Mouse (Mus musculus): ENCODE results near the gene Btg2. TPM values are rescaled to one million over a fixed set of nuclear protein-coding genes. Genes with fewer than 3 reads are reported as not detected.

The Btg2 gene
- polyA plus RNA-seq, 1 experiment from 2014 or later = 21.2 TPM

- 0 out of 2 replicates have a peak overlapping the region, but pooled peaks have one; percentile 40 for H3K9ac ChIP-seq
- H3K27ac ChIP-seq = no peak overlapping the region
- peaks cover 21% of the 10 kb centered on the region for H3K4me1 ChIP-seq
- H3K4me3 ChIP-seq = no peak overlapping the region
- H3K36me3 ChIP-seq = no peaks in the 10 kb centered on the region
- H3K27me3 ChIP-seq = no peaks in the 10 kb centered on the region
- no peak overlapping the region for H3K4me2 ChIP-seq
- no peak for ATAC-seq (ENCODE audit: insufficient number of reproducible peaks, insufficient read depth, low FRiP score, low TSS enrichment, low read depth)
- WGBS = 30% methylated on average over 3 of the region's 3 CpGs
- H3K9me3 ChIP-seq = no peaks in the 10 kb centered on the region
These were observed 7.1 kb upstream of the Btg2 start for GRCm38 (mm10) chr1:134086017-134086416.

GRCm38 (mm10) chr1:134084128-134084527 lies 5.2 kb upstream of the Btg2 start:
- Histone ChIP-seq H3K36me3 (no peaks in the 10 kb centered on the region), H3K9me3 (no peaks in the 10 kb centered on the region), H3K27ac (no peak overlapping the region), H3K4me2 (no peak overlapping the region), H3K9ac (no peak overlapping the region), H3K27me3 (no peaks in the 10 kb centered on the region), H3K4me1 (peaks cover 32% of the 10 kb centered on the region), H3K4me3 (no peak overlapping the region)
- ATAC-seq (ENCODE audit: insufficient number of reproducible peaks, insufficient read depth, low FRiP score, low TSS enrichment, low read depth) = no peak
- 80% methylated on average over 3 of the region's 3 CpGs for WGBS

DNA sequence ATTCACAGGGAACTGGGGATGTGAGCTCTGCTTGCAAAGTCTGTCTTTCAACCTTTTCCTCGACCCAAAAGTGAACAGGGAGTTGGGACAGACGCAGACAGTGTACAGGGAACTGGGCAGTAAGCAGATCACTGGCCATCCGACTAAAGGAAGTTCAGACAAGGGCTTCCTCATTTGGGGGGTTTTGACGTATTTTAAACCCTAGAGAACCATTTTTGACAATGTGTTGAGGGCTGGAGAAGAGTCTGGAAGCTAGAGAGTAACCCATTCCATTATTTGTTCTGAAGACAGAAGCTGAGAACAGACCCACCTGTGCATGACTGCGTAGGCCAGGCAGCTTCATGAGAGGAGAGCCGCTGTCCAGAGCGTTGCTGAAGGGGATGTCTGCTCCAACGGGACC lies 4.8 kb upstream of the Btg2 start:
- Histone ChIP-seq H3K9ac (no peak overlapping the region), H3K9me3 (no peaks in the 10 kb centered on the region), H3K4me3 (no peak overlapping the region), H3K27me3 (no peaks in the 10 kb centered on the region), H3K36me3 (no peaks in the 10 kb centered on the region), H3K4me1 (peaks cover 32% of the 10 kb centered on the region), H3K27ac (no peak overlapping the region), H3K4me2 (no peak overlapping the region)
- ATAC-seq (ENCODE audit: insufficient number of reproducible peaks, insufficient read depth, low FRiP score, low TSS enrichment, low read depth) = no peak
- 82% methylated on average over 8 of the region's 8 CpGs for WGBS

GRCm38 (mm10) chr1:134082987-134083516 lies 4.1 kb upstream of the Btg2 start:
- Histone ChIP-seq H3K36me3 (no peaks in the 10 kb centered on the region), H3K9me3 (no peaks in the 10 kb centered on the region), H3K27ac (no peak overlapping the region), H3K27me3 (no peaks in the 10 kb centered on the region), H3K9ac (peak overlapping the region; percentile 17; the same call in 1 of the 2 replicates), H3K4me1 (peaks cover 36% of the 10 kb centered on the region), H3K4me3 (no peak overlapping the region), H3K4me2 (no peak overlapping the region)
- ATAC-seq (ENCODE audit: insufficient number of reproducible peaks, insufficient read depth, low FRiP score, low TSS enrichment, low read depth) = no peak
- 55% methylated on average over 11 of the region's 11 CpGs for WGBS

GRCm38 (mm10) chr1:134080881-134081450 lies 2.0 kb upstream of the Btg2 start:
- Histone ChIP-seq H3K4me2 (no peak overlapping the region), H3K4me1 (peaks cover 43% of the 10 kb centered on the region), H3K4me3 (no peak overlapping the region), H3K27ac (no peak overlapping the region), H3K36me3 (peaks cover 9% of the 10 kb centered on the region; the same call in 1 of the 2 replicates), H3K9me3 (no peaks in the 10 kb centered on the region), H3K9ac (no peak overlapping the region), H3K27me3 (no peaks in the 10 kb centered on the region)
- no peak for ATAC-seq (ENCODE audit: insufficient number of reproducible peaks, insufficient read depth, low FRiP score, low TSS enrichment, low read depth)
- 76% methylated on average over 5 of the region's 5 CpGs for WGBS

GRCm38 (mm10) chr1:134080406-134080805 lies 1.5 kb upstream of the Btg2 start:
- Histone ChIP-seq H3K9ac (no peak overlapping the region), H3K4me2 (no peak overlapping the region), H3K36me3 (peaks cover 12% of the 10 kb centered on the region; the same call in 1 of the 2 replicates), H3K4me3 (no peak overlapping the region), H3K27ac (peak overlapping the region; percentile 79), H3K27me3 (no peaks in the 10 kb centered on the region), H3K9me3 (no peaks in the 10 kb centered on the region), H3K4me1 (peaks cover 49% of the 10 kb centered on the region)
- WGBS = 84% methylated on average over 4 of the region's 4 CpGs
- no peak for ATAC-seq (ENCODE audit: insufficient number of reproducible peaks, insufficient read depth, low FRiP score, low TSS enrichment, low read depth)

DNA sequence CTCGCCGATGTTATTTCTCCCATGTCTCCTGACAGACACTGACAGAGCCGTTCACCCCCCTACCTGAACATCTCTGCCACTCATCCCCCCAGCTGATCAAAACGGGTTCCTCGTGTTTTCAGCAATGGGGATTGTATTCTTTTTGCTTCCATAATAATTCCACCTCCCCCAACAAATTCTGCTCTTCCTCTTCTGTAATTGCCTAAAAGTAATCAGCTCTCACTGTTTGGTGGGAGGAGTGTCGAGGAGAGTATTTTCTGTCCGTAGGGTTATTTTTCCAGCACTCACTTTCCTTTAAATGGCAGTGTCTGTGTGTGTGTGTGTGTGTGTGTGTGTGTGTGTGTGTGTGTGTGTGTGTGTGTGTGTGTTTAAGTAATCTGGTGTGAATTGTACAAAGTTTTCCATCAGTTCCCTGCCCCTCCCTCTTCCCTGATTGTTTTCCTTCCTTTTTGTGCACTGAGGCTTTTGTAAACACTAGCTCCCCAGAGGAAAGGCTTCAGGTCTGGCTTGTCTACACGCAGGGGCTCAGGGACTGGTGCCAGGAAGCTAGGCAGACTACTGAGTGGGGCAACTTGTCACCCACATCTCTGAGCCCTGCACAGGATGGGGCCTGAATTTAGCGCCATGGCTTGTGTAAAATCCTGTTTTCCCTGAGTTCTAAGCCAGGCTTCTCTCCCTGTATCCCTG lies 700 bp upstream of the Btg2 start:
- 6% methylated on average over 9 of the region's 9 CpGs for WGBS
- H3K27ac ChIP-seq = peak overlapping the region; percentile 79
- ATAC-seq (ENCODE audit: insufficient number of reproducible peaks, insufficient read depth, low FRiP score, low TSS enrichment, low read depth) = no peak

GRCm38 (mm10) chr1:134078061-134078795 lies 692 bp downstream of the Btg2 start:
- Histone ChIP-seq H3K36me3 (peaks cover 13% of the 10 kb centered on the region; the same call in 1 of the 2 replicates), H3K9me3 (no peaks in the 10 kb centered on the region), H3K27ac (0 out of 2 replicates have a peak overlapping the region, but pooled peaks have one; percentile 48), H3K4me3 (peak overlapping the region; percentile 66), H3K4me2 (peak overlapping the region; percentile 84), H3K27me3 (no peaks in the 10 kb centered on the region), H3K9ac (peak overlapping the region; percentile 85), H3K4me1 (peaks cover 51% of the 10 kb centered on the region)
- 13% methylated on average over 19 of the region's 19 CpGs for WGBS
- ATAC-seq (ENCODE audit: insufficient number of reproducible peaks, insufficient read depth, low FRiP score, low TSS enrichment, low read depth) = no peak

More for the DNA sequence above, 700 bp upstream of the Btg2 start:
- Histone ChIP-seq H3K4me3 (peak overlapping the region; percentile 66), H3K9ac (peak overlapping the region; percentile 85), H3K36me3 (peaks cover 13% of the 10 kb centered on the region; the same call in 1 of the 2 replicates), H3K9me3 (no peaks in the 10 kb centered on the region), H3K4me1 (peaks cover 50% of the 10 kb centered on the region), H3K27me3 (no peaks in the 10 kb centered on the region), H3K4me2 (peak overlapping the region; percentile 84)

DNA sequence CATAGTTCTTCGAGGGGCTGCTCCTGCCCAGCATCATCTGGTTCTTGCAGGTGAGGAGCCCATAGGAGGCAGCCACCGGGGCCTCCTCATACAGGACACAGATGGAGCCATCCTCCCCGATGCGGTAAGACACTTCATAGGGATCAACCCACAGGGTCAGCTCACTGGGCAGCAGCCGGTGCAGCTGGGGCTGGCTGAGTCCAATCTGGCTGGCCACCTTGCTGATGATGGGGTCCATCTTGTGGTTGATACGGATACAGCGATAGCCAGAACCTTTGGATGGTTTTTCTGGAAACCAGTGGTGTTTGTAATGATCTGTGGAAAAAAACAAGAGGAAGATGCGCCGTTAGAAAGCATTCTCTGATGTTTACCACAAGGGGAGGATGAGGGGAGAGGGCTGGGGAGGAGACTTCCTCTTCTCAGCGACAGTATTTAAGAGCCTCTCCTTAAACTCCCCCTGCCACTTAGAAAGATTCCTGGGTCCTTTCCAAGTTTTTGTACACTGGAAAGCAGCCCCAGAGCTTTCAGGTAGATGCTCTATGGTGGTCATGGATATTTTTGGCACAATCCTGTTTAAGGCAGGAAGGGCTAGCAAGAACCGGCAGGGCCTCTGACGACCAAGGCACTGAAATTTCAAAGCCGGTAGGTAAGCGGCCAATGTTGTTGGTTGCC lies 1.4 kb downstream of the Btg2 start:
- no peaks in the 10 kb centered on the region for H3K9me3 ChIP-seq
- no peak overlapping the region for H3K27ac ChIP-seq
- peak overlapping the region; percentile 66 for H3K4me3 ChIP-seq
- no peaks in the 10 kb centered on the region for H3K27me3 ChIP-seq
- WGBS = 57% methylated on average over 14 of the region's 14 CpGs
- peaks cover 13% of the 10 kb centered on the region; the same call in 1 of the 2 replicates for H3K36me3 ChIP-seq
- peak overlapping the region; percentile 85 for H3K9ac ChIP-seq
- ATAC-seq (ENCODE audit: insufficient number of reproducible peaks, insufficient read depth, low FRiP score, low TSS enrichment, low read depth) = no peak
- H3K4me1 ChIP-seq = peaks cover 46% of the 10 kb centered on the region
- peak overlapping the region; percentile 84 for H3K4me2 ChIP-seq

GRCm38 (mm10) chr1:134076789-134077188 lies 2.1 kb downstream of the Btg2 start:
- Histone ChIP-seq H3K9ac (peak overlapping the region; percentile 44), H3K4me3 (peak overlapping the region; percentile 17; the same call in 1 of the 2 replicates), H3K9me3 (no peaks in the 10 kb centered on the region), H3K36me3 (peaks cover 13% of the 10 kb centered on the region; the same call in 1 of the 2 replicates), H3K27ac (no peak overlapping the region), H3K4me2 (peak overlapping the region; percentile 43), H3K4me1 (peaks cover 46% of the 10 kb centered on the region), H3K27me3 (no peaks in the 10 kb centered on the region)
- no peak for ATAC-seq (ENCODE audit: insufficient number of reproducible peaks, insufficient read depth, low FRiP score, low TSS enrichment, low read depth)
- 53% methylated on average over 2 of the region's 2 CpGs for WGBS

GRCm38 (mm10) chr1:134075532-134075931 lies 3.4 kb downstream of the Btg2 start:
- H3K4me3 ChIP-seq = no peak overlapping the region
- H3K36me3 ChIP-seq = peaks cover 13% of the 10 kb centered on the region; the same call in 1 of the 2 replicates
- 88% methylated on average over 8 of the region's 8 CpGs for WGBS
- H3K4me1 ChIP-seq = peaks cover 58% of the 10 kb centered on the region
- no peaks in the 10 kb centered on the region for H3K27me3 ChIP-seq
- no peak overlapping the region for H3K9ac ChIP-seq
- no peak overlapping the region for H3K27ac ChIP-seq
- no peaks in the 10 kb centered on the region for H3K9me3 ChIP-seq
- no peak for ATAC-seq (ENCODE audit: insufficient number of reproducible peaks, insufficient read depth, low FRiP score, low TSS enrichment, low read depth)
- no peak overlapping the region for H3K4me2 ChIP-seq
